Mouse (Mus musculus) kidney, postnatal 0 days (tissue): Measurements from ENCODE around the gene Dlgap1. TPM values are rescaled to one million over a fixed set of nuclear protein-coding genes. Genes with fewer than 3 reads are reported as not detected.

Experiments
- ATAC-seq: fragments of 200-750 bp; cut with Nextera tagmentation; replicated peaks from 2 replicates; pipeline ENCODE4 v1.8.0; 2017; ENCODE audit warnings: low read depth, moderate number of reproducible peaks, moderate TSS enrichment, moderate library complexity; ENCODE audit not compliant: low FRiP score
- DNase-seq: peaks from one replicate; pipeline ENCODE4 v3.0.0-alpha.2; 2016; ENCODE audit warnings: low spot score
- H3K27ac ChIP-seq: fragments of 300-500 bp; sonication (generic); 2 replicates; pipeline ENCODE4 v1.5.1; 2014; ENCODE audit warnings: mild to moderate bottlenecking
- H3K27me3 ChIP-seq: fragments of 300-500 bp; sonication (generic); 2 replicates; pipeline ENCODE4 v1.6.1; 2014; ENCODE audit warnings: low read length, mixed read lengths; ENCODE audit not compliant: insufficient read depth
- H3K36me3 ChIP-seq: fragments of 300-500 bp; sonication (generic); 2 replicates; pipeline ENCODE4 v1.6.1; 2014; ENCODE audit warnings: low read length, mixed read lengths; ENCODE audit not compliant: insufficient read depth
- H3K4me1 ChIP-seq: fragments of 300-500 bp; sonication (generic); replicated peaks from 2 replicates; pipeline ENCODE4 v1.6.1; 2014; ENCODE audit warnings: antibody characterized with exemption, low read length, mixed read lengths; ENCODE audit not compliant: insufficient read depth
- H3K4me2 ChIP-seq: fragments of 300-500 bp; sonication (generic); 2 replicates; pipeline ENCODE4 v1.6.1; 2014; ENCODE audit warnings: mild to moderate bottlenecking, low read length, moderate library complexity, mixed read lengths
- H3K4me3 ChIP-seq: fragments of 300-500 bp; sonication (generic); replicated peaks from 2 replicates; pipeline ENCODE4 v1.5.1; 2014; ENCODE audit warnings: low read depth, low read length
- H3K9ac ChIP-seq: fragments of 300-500 bp; sonication (generic); 2 replicates; pipeline ENCODE4 v1.6.1; 2014; ENCODE audit warnings: low read depth, low read length
- H3K9me3 ChIP-seq: fragments of 300-500 bp; sonication (generic); replicated peaks from 2 replicates; pipeline ENCODE4 v1.6.1; 2016; ENCODE audit warnings: low read length, inconsistent platforms, mixed read lengths
- CTCF ChIP-seq: IDR thresholded peaks from 2 replicates; pipeline ENCODE4 v1.5.1; 2016; ENCODE audit warnings: antibody characterized with exemption, low read depth, mild to moderate bottlenecking, moderate library complexity
- WGBS: fragments of 180-500 bp; shearing (Covaris S2); extraction: QIAGEN DNeasy Blood & Tissue Kit; methylation state at CpG from one replicate; pipeline ENCODE4 v1.1.7; 2014; 5-methylcytosine and 5-hydroxymethylcytosine counted together
- polyA plus RNA-seq: library from polyadenylated mRNA; unstranded; fragments of >200 nt; fragmentation: Nextera tagmentation; extraction: Ambion mirVana; gene quantifications from 2 replicates; pipeline ENCODE4 v1.2.1, GENCODE M21; 2015

Dlgap1 gene
- polyA plus RNA-seq, 1 experiment from 2014 or later: 3.6 TPM

DNA sequence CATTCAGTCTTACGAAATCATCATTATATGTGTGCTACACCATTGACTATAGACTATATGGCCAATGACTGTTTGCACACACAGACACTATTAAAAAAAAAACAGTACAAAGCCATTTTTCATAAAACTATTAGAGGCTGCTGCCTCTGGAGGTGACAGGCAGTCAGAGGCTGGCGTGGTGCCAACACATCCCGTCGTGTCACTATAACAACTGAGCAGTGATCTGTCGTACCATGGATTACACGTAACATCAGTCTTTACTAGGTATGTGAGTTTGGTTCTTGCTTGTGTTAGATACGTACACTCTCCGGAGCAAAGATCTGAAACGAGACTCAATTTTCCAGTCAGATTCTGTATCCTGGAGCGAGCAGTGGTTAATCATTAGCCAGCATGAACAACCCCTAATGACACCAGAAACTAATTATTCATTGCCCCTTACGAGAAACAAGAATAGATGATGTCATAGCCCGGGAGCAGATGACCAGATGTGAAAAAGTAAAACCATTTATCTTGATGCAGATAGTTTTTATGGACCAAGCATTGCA lies 888.1 kb downstream of the Dlgap1 start:
- Histone ChIP-seq H3K9ac (no peak overlapping the region), H3K9me3 (no peaks in the 10 kb centered on the region), H3K4me2 (no peak overlapping the region), H3K27ac (no peak overlapping the region), H3K4me3 (no peak overlapping the region), H3K4me1 (0 out of 2 replicates have a peak, but pooled peaks cover 3% of the 10 kb centered on the region), H3K36me3 (no peaks in the 10 kb centered on the region), H3K27me3 (no peaks in the 10 kb centered on the region)
- ATAC-seq (no peak), DNase-seq (no peak)
- 43% methylated on average over 12 of the region's 12 CpGs for WGBS
- no peak for TF ChIP-seq CTCF

DNA sequence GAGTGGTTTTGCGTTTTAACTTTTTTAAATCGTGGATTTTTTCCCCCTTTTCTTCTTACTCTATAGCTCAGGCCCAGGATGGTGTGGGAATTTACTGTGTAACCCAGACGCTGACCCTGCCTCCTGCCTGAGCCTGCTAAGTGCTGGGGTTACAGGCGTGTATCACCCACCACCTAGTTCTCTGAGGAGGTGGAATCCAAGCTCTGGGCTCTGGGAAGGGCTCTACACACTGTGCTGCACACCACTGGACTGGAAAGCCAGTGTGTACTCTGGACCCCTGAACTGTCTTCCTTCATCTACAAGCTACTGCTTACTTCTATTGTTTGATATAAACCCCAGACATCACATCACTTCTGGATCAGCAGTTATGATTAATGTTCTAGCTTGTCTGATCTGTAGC lies 889.9 kb downstream of the Dlgap1 start:
- Histone ChIP-seq H3K4me2 (no peak overlapping the region), H3K9ac (no peak overlapping the region), H3K9me3 (no peaks in the 10 kb centered on the region), H3K27ac (no peak overlapping the region), H3K4me1 (0 out of 2 replicates have a peak, but pooled peaks cover 3% of the 10 kb centered on the region), H3K27me3 (no peaks in the 10 kb centered on the region), H3K36me3 (no peaks in the 10 kb centered on the region), H3K4me3 (no peak overlapping the region)
- WGBS: 63% methylated on average over 4 of the region's 4 CpGs
- no peak for DNase-seq
- no peak for TF ChIP-seq CTCF
- no peak for ATAC-seq

DNA sequence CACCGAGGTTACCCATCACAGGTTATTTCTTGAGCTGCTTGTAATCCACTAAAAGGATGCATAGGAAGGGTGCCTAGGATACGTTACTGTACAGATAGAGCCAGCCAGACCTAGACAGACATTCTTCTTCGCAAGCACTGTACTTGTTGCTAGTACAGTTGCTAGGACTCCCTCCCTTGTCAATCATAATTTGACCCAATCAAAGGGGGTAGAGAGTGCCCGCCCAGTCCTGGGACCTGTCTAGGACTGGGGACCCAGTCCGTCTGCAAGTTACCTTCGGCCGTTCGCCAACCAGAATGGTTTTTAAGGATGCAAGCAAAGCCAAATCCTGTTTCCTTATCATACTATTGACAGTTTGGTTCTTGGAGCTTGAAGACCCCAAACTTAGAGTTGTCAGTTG lies 895.2 kb downstream of the Dlgap1 start:
- no peak for TF ChIP-seq CTCF
- Histone ChIP-seq H3K4me3 (no peak overlapping the region), H3K4me2 (no peak overlapping the region), H3K27me3 (no peaks in the 10 kb centered on the region), H3K27ac (no peak overlapping the region), H3K4me1 (no peaks in the 10 kb centered on the region), H3K9me3 (no peaks in the 10 kb centered on the region), H3K36me3 (no peaks in the 10 kb centered on the region), H3K9ac (no peak overlapping the region)
- WGBS: 96% methylated on average over 8 of the region's 8 CpGs
- no peak for ATAC-seq
- DNase-seq: no peak

DNA sequence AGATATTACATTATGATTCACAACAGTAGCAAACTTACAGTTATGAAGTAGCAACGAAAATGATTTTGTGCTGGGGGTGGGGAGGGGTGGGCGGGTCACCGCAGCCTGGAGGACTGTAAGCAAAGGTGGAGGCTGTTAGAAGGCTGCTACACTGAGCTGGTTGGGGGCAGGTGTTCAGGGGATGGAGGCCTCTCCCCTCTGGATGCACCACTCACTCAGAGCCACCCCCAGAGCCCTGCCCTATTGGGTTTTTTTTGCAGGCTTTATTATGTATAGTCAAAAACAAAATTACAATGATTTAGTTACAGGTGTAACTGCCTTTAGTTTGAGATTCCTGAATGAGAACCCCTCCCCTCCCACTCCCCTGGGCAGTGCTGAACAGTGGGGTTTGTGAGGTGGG lies 895.8 kb downstream of the Dlgap1 start:
- Histone ChIP-seq H3K9ac (no peak overlapping the region), H3K36me3 (no peaks in the 10 kb centered on the region), H3K4me3 (no peak overlapping the region), H3K4me2 (no peak overlapping the region), H3K4me1 (no peaks in the 10 kb centered on the region), H3K9me3 (no peaks in the 10 kb centered on the region), H3K27ac (no peak overlapping the region), H3K27me3 (no peaks in the 10 kb centered on the region)
- TF ChIP-seq CTCF: no peak
- DNase-seq: no peak
- WGBS: 84% methylated on average over 3 of the region's 3 CpGs
- ATAC-seq: 0 out of 2 replicates have a peak, but pooled peaks have one; percentile 46

DNA sequence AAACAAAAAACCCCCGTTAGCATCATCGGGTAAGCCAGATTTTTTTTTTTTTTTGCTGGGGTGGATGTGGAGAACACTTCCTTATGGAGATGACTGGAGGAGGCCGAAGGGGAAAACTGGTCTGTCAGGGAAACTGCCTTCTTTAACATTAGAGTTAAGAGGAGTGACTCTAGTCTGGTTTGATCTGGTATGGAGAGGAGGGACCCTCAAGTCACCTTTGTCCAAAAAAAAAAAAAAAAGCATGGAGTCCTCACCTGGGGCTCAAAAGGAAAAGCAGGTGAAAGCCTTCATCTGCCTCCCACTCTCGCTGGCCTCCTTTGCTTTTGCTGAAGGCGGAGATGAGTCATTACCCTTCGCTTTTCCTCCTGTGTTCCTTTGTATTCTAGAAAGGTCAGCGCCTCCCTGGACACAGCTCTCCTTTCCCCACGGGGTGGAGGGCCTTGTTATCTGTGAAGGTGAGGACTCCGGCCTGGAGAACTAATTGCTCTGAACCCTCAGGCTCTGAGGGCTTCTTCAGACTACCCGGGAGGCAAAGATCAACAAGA lies 896.3 kb downstream of the Dlgap1 start:
- WGBS: 55% methylated on average over 10 of the region's 10 CpGs
- Histone ChIP-seq H3K4me3 (no peak overlapping the region), H3K9me3 (no peaks in the 10 kb centered on the region), H3K9ac (no peak overlapping the region), H3K4me2 (no peak overlapping the region), H3K4me1 (no peaks in the 10 kb centered on the region), H3K27me3 (no peaks in the 10 kb centered on the region), H3K36me3 (no peaks in the 10 kb centered on the region), H3K27ac (no peak overlapping the region)
- DNase-seq (no peak), ATAC-seq (no peak)
- TF ChIP-seq CTCF: no peak

DNA sequence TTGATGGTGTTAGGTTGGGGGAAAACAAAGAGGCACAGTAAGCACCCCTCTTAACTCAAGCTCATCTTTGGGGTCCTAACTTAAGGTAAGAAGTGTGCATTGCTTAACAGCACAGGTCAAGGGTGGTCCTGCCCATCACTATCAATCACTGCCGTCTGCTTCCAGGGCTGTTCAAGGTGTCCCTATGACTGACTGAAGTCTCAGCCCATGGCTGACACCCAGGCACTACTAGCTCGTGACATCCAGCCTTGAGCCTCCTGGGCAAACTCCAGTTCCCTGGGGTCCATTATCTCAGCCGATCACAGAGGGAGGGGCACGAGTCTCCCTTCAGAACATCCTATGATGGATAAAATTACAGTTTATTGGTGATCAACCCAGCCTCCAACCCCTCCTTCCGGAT lies 897.2 kb downstream of the Dlgap1 start:
- no peak for TF ChIP-seq CTCF
- ATAC-seq (no peak), DNase-seq (no peak)
- WGBS: 84% methylated on average over 5 of the region's 5 CpGs
- Histone ChIP-seq H3K4me2 (no peak overlapping the region), H3K36me3 (no peaks in the 10 kb centered on the region), H3K4me3 (no peak overlapping the region), H3K9me3 (no peaks in the 10 kb centered on the region), H3K27me3 (no peaks in the 10 kb centered on the region), H3K4me1 (no peaks in the 10 kb centered on the region), H3K27ac (no peak overlapping the region), H3K9ac (no peak overlapping the region)
